Mouse (Mus musculus) cortical plate, adult 2 months (tissue): Measurements from ENCODE around the gene Pagr1a.
A peak's percentile ranks its signal among the peaks of the same experiment; 100 is the strongest.

Experiments used
- CTCF ChIP-seq: fragments of 200-500 bp; IDR thresholded peaks from 2 replicates; pipeline ENCODE4 v1.5.1; 2011; ENCODE audit warnings: mild to moderate bottlenecking, control low read depth, low read length; ENCODE audit not compliant: insufficient read depth; ENCODE audit errors: extremely low read depth
- POLR2A ChIP-seq: fragments of 200-500 bp; IDR thresholded peaks from 2 replicates; pipeline ENCODE4 v1.6.1; 2011; ENCODE audit warnings: mild to moderate bottlenecking, low read length, control low read depth; ENCODE audit not compliant: insufficient read depth; ENCODE audit errors: extremely low read depth

DNA sequence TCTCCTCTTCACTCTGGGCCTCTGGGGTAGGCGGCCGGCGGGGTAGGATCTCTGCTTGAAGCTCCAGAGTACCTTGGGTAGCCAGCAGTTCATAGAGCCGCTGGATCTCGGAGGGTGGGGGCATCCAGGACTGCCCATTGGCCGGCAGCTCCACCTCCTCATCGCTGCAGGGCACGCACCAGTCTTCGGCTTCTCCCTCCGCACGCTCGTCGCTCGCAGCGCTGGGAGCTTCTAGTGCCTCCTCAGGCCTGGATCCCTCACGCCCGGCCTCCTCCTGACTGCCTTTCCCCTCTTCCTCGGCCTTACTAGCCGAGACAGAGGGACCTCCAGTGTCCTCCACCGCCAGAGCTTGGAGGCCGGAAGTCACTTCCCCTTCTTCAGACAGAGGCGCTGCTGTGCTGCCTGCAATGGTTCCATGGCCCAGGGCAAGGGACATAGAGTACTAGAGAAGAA is 640 bp downstream of the Pagr1a start:
- TF ChIP-seq POLR2A (peak; percentile 43; the same call in 1 of the 2 replicates), CTCF (no peak)
